Mouse (Mus musculus): ENCODE data around the gene Cfap73. TPM values are rescaled to one million over a fixed set of nuclear protein-coding genes. Genes with fewer than 3 reads are reported as not detected.

Gene Cfap73
- polyA plus RNA-seq, 1 experiment = not detected

- Histone ChIP-seq H3K9ac (ENCODE audit: low read depth, poor library complexity, severe bottlenecking) (no peak overlapping the region), H3K27ac (ENCODE audit: insufficient read depth, low read length) (no peak overlapping the region), H3K4me3 (ENCODE audit: low read depth, low read length) (no peak overlapping the region), H3K4me1 (ENCODE audit: control insufficient read depth, insufficient read depth, low read length) (peaks cover 8% of the 10 kb centered on the region), H3K9me3 (replicated peaks; ENCODE audit: control insufficient read depth, insufficient read depth, low read length, poor library complexity, severe bottlenecking) (no peaks in the 10 kb centered on the region), H3K27me3 (ENCODE audit: control insufficient read depth, insufficient read depth, low read length, poor library complexity, severe bottlenecking) (no peaks in the 10 kb centered on the region), H3K36me3 (ENCODE audit: control insufficient read depth, insufficient read depth, low read length, poor library complexity, severe bottlenecking) (peaks cover 42% of the 10 kb centered on the region)
- TF ChIP-seq POLR2A (IDR thresholded peaks at IDR 0.05; ENCODE audit: insufficient read depth, low read length) (no peak), EP300 (IDR thresholded peaks at IDR 0.05; ENCODE audit: insufficient read depth, low read depth, low read length) (no peak), CTCF (IDR thresholded peaks at IDR 0.05; ENCODE audit: low read depth, low read length) (no peak)
Observed at GRCm38 (mm10) chr5:120621078-120621765, 12.8 kb downstream of the Cfap73 start.

- TF ChIP-seq EP300 (IDR thresholded peaks at IDR 0.05; ENCODE audit: insufficient read depth, low read depth, low read length) = no peak
- no peak for TF ChIP-seq POLR2A (IDR thresholded peaks at IDR 0.05; ENCODE audit: insufficient read depth, low read length)
- TF ChIP-seq CTCF (IDR thresholded peaks at IDR 0.05; ENCODE audit: low read depth, low read length) = peak; percentile 94
- Histone ChIP-seq H3K36me3 (ENCODE audit: control insufficient read depth, insufficient read depth, low read length, poor library complexity, severe bottlenecking) (peaks cover 42% of the 10 kb centered on the region), H3K27ac (ENCODE audit: insufficient read depth, low read length) (no peak overlapping the region), H3K4me3 (ENCODE audit: low read depth, low read length) (no peak overlapping the region), H3K27me3 (ENCODE audit: control insufficient read depth, insufficient read depth, low read length, poor library complexity, severe bottlenecking) (no peaks in the 10 kb centered on the region), H3K9me3 (replicated peaks; ENCODE audit: control insufficient read depth, insufficient read depth, low read length, poor library complexity, severe bottlenecking) (no peaks in the 10 kb centered on the region), H3K4me1 (ENCODE audit: control insufficient read depth, insufficient read depth, low read length) (peaks cover 8% of the 10 kb centered on the region), H3K9ac (ENCODE audit: low read depth, poor library complexity, severe bottlenecking) (no peak overlapping the region)
Observed at GRCm38 (mm10) chr5:120620375-120621077, 13.5 kb downstream of the Cfap73 start.

DNA sequence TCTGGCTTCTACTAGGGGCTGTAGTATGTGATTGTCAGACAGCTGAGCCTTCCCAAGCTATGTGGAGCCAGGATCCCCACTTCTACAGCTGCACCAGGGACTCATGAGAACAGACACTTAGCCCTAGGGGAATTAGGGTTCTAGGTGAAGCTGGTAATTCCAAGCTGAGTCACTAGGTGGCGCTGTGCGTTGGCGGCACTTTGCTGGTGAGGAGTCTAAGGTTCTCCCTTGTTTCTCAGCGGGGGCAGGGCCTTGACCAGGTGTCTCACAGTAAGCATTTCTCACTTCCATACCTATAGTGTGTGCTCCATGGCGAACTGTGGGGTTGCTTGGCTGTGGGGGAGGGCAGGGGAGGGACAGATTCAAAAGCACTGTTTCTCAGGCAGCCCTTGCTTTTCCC, 14.8 kb downstream of the Cfap73 start:
- Histone ChIP-seq H3K4me1 (ENCODE audit: control insufficient read depth, insufficient read depth, low read length) (peaks cover 8% of the 10 kb centered on the region), H3K27ac (ENCODE audit: insufficient read depth, low read length) (peak overlapping the region; percentile 63), H3K9me3 (replicated peaks; ENCODE audit: control insufficient read depth, insufficient read depth, low read length, poor library complexity, severe bottlenecking) (no peaks in the 10 kb centered on the region), H3K9ac (ENCODE audit: low read depth, poor library complexity, severe bottlenecking) (no peak overlapping the region), H3K4me3 (ENCODE audit: low read depth, low read length) (no peak overlapping the region), H3K36me3 (ENCODE audit: control insufficient read depth, insufficient read depth, low read length, poor library complexity, severe bottlenecking) (peaks cover 35% of the 10 kb centered on the region), H3K27me3 (ENCODE audit: control insufficient read depth, insufficient read depth, low read length, poor library complexity, severe bottlenecking) (no peaks in the 10 kb centered on the region)
- TF ChIP-seq CTCF (IDR thresholded peaks at IDR 0.05; ENCODE audit: low read depth, low read length) = peak; percentile 99
- TF ChIP-seq POLR2A (IDR thresholded peaks at IDR 0.05; ENCODE audit: insufficient read depth, low read length) = no peak

DNA sequence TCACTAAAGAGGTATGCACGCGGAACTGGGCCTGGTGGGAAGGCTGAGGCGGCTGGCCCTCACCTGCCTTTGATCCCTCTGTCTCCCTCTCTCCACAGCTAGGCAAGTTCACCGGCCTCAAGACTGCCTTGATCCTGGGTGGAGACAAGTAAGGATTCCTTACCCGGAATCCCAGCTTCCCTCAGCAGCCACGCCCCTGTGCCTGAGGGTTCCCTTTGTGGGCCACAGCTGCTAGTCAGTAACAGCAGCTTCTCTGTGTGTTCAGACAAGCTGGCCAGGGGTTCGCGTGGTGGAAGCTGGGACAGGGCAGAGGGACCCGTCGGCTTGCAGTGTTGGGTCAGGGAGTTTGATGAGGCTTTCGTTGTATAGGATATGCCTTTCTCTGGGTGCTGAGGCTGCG, 15.3 kb downstream of the Cfap73 start:
- Histone ChIP-seq H3K9ac (ENCODE audit: low read depth, poor library complexity, severe bottlenecking) (no peak overlapping the region), H3K36me3 (ENCODE audit: control insufficient read depth, insufficient read depth, low read length, poor library complexity, severe bottlenecking) (peaks cover 32% of the 10 kb centered on the region), H3K9me3 (replicated peaks; ENCODE audit: control insufficient read depth, insufficient read depth, low read length, poor library complexity, severe bottlenecking) (no peaks in the 10 kb centered on the region), H3K4me1 (ENCODE audit: control insufficient read depth, insufficient read depth, low read length) (peaks cover 8% of the 10 kb centered on the region), H3K4me3 (ENCODE audit: low read depth, low read length) (no peak overlapping the region), H3K27me3 (ENCODE audit: control insufficient read depth, insufficient read depth, low read length, poor library complexity, severe bottlenecking) (no peaks in the 10 kb centered on the region), H3K27ac (ENCODE audit: insufficient read depth, low read length) (peak overlapping the region; percentile 63)
- TF ChIP-seq EP300 (IDR thresholded peaks at IDR 0.05; ENCODE audit: insufficient read depth, low read depth, low read length) (peak; percentile 72; the same call in 1 of the 2 replicates), POLR2A (IDR thresholded peaks at IDR 0.05; ENCODE audit: insufficient read depth, low read length) (no peak), CTCF (IDR thresholded peaks at IDR 0.05; ENCODE audit: low read depth, low read length) (no peak)

DNA sequence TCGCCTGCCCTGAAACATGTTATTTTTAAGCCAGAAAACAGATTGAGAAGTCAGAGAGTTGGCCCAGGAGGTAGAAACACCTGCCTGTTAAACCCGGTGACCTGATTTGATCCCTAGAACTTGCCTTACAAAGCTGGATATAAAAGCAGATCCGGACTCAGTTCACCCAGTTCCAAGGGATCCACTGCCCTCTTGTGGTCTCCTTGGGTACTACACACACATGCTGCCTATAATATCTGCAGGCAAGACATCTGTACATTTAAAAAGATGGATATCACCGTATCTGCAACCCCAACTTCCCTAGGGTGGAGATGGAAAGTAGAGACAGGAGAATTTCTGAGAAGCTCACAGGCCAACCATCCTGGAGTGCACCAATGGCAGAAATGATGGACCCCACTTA, 18.1 kb downstream of the Cfap73 start:
- TF ChIP-seq POLR2A (IDR thresholded peaks at IDR 0.05; ENCODE audit: insufficient read depth, low read length) (no peak), CTCF (IDR thresholded peaks at IDR 0.05; ENCODE audit: low read depth, low read length) (peak; percentile 26), EP300 (IDR thresholded peaks at IDR 0.05; ENCODE audit: insufficient read depth, low read depth, low read length) (no peak)
- Histone ChIP-seq H3K9me3 (replicated peaks; ENCODE audit: control insufficient read depth, insufficient read depth, low read length, poor library complexity, severe bottlenecking) (no peaks in the 10 kb centered on the region), H3K27me3 (ENCODE audit: control insufficient read depth, insufficient read depth, low read length, poor library complexity, severe bottlenecking) (no peaks in the 10 kb centered on the region), H3K4me3 (ENCODE audit: low read depth, low read length) (no peak overlapping the region), H3K4me1 (ENCODE audit: control insufficient read depth, insufficient read depth, low read length) (peaks cover 7% of the 10 kb centered on the region), H3K27ac (ENCODE audit: insufficient read depth, low read length) (no peak overlapping the region), H3K9ac (ENCODE audit: low read depth, poor library complexity, severe bottlenecking) (no peak overlapping the region), H3K36me3 (ENCODE audit: control insufficient read depth, insufficient read depth, low read length, poor library complexity, severe bottlenecking) (peaks cover 17% of the 10 kb centered on the region)
